Mouse (Mus musculus): ENCODE measurements around the gene Notch3.
A peak's percentile ranks its signal among the peaks of the same experiment; 100 is the strongest.
"Not testable (repeated sequence)": the region's sequence is repeated elsewhere in the genome, so short reads cannot be mapped to it uniquely, and the experiment has no call there.

Gene Notch3

DNA sequence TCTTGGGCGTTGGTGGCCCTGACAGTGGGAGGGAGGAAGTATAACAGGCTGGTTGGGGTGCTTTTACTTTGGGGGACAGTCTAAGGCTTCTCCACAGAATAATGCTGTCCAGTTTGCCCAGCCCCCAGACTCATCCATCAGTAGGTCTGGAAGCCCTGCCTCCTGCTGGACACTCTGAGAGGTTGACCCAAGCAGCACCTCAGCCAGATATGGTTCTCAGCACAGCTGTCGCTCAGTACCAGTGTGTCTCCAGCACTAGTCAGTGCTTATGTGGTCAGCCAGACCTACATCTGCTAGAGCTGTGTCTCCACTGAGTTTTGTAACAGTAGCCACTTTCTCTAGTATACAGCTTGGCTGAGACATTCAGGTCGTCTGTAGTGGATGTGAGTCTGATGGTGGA, 48.2 kb downstream of the Notch3 start:
- DNase-seq, result no peak

DNA sequence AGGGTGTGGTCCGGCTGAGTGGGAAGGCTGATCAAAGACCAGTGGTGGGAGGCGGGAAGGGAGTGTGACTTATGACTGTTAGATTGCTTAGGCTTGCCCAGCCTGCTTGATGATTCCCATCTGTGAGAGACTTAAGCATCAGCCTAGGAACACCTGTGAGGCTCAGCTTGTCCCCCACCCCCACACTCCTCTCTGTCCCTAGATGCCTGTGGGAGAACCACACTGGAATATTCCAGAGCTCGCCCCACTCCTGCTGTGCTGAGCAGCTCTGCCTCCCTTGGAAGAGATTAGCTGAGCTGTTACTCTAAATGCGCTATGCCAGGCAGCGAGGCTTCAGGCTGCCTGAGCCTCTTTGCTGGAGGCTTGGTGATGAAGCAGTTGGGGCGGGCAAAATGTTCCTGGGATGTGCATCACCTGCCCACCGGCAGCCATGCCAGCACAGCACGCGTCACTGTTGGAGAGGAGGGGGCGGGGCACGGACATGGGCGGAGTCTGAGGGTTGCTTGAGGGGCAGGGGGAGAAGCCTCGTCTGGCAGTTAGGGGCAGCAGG, 48.7 kb downstream of the Notch3 start:
- DNase-seq, result peak; percentile 47 to 74

DNA sequence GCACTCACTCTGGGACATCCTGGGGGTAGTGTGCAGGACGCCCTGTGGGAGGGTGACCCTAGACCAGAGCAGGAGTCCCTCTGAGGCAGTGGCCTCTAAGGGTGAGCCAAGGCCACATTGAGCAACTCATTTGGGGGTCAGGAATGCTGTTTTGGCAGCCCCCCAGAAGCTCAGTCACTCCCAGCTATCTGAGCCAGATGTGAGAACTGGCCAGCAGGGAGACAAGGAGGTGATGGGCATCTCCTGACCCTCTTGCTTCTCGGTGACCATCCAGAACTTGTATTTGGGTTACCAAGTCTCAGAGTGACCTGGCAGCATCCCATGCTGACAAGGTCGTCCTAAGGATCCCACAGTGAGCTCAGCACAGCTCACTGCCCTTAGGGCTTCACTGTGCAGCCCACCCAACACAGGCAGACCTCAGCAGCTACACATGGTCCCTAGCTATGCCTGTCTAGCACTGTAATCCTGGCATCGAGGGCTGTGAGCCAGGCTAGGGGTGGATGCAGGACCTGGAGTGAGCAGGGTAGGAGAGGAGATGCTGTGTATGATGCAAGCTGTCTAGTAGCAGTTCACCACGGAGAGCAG, 49.3 kb downstream of the Notch3 start:
- peak; percentile 63 to 72 for DNase-seq

- no peak for DNase-seq
Measured at GRCm38 (mm10) chr17:32116586-32117286, 49.9 kb downstream of the Notch3 start.

GRCm38 (mm10) chr17:32114486-32114885, 52.2 kb downstream of the Notch3 start:
- DNase-seq, result peak in 1 of 2 experiments; percentile 62

GRCm38 (mm10) chr17:32113523-32114421, 52.9 kb downstream of the Notch3 start:
- peak; percentile 90 to 97 for DNase-seq

GRCm38 (mm10) chr17:32113255-32113522, 53.5 kb downstream of the Notch3 start:
- no peak for DNase-seq

DNA sequence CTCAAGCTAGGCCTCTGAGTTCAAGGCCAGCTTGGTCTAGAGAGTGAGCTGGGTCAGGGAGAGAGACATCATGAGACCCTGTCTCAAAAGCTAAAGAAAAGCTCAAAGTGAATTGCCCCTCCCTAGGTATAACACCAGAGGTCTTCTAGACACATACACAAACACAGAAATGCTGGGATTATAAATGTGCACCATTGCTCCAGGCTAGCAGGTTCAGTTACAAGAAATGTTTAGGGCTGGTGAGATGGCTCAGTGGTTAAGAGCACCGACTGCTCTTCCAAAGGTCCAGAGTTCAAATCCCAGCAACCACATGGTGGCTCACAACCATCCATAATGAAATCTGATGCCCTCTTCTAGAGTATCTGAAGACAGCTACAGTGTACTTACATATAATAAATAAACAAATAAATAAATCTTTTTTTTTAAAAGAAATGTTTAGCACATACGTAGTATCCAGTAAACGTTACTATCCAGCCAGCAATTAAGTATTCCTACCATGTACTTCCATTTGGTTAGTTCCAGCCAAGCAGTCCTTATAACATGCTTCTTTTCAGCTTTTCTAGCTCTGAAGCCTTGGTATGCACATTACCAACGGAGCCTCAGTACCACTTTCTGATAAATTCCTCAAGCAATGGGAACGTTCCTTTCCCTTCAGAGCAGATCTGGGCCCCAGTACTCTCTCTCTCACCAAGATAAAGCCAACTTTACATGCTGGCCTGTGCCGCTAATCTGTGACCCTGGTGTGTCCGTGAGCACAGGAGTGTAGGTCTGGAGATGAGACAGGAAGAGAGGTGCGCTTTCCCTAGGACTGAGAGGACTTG, 54.0 kb downstream of the Notch3 start:
- no peak for DNase-seq

DNA sequence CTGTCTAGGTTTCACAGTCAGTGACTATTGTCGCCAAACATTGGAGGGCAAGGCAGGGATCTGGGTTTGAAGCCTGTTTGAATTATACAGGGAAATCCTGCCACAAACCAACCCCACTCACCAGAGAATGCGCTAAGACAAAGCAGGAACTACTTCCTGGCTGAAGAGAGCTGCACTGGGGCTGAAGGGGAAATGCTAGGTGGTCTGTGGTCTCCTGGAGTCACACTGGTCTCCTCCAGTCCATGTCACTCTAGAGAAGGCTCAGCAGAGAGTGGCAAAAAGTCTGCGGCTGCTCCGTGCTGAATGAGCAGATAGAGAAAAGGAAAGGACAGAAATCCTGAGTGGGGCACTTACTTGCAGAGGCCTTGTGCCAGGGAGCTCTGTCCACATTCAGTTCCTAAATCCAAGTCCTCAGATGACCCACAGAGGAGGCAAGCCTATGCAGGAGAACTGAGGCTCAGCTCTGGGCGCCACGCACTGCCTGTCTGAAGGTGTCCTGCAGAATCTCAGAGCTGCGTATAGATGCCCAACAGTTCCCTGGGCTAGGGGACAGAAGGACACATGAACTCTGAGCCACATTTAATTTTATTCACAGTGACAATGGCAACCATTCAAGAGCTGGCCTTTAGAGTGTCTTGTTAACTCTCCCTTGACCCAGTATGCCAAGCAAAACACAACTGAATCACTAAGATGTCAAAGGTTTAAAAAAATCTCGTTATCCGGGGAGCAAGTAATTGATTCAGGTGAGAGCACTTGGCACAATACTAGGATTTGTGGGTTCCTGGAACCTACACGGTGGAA, 55.5 kb downstream of the Notch3 start:
- peak in 1 of 2 experiments; percentile 44 for DNase-seq

DNA sequence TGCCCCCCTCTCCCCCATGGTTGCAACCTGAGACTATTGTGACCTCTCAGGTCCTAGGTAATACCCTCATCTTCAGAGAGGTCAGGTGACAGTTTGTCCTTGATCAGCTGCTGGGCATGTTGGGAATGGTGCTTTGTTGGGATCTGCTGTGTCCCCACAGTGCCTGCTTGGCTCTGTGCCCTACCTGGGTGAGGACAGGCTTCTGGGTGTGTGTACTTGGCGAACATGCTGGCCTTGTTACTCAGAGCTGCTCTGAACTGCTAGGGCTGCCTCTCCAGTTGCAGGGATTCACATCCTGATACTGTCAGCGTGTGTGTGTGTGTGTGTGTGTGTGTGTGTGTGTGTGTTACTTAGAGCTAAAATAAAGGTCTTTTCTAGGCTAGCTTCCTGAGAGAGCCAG, 56.2 kb downstream of the Notch3 start:
- peak; percentile 70 to 87 for DNase-seq

DNA sequence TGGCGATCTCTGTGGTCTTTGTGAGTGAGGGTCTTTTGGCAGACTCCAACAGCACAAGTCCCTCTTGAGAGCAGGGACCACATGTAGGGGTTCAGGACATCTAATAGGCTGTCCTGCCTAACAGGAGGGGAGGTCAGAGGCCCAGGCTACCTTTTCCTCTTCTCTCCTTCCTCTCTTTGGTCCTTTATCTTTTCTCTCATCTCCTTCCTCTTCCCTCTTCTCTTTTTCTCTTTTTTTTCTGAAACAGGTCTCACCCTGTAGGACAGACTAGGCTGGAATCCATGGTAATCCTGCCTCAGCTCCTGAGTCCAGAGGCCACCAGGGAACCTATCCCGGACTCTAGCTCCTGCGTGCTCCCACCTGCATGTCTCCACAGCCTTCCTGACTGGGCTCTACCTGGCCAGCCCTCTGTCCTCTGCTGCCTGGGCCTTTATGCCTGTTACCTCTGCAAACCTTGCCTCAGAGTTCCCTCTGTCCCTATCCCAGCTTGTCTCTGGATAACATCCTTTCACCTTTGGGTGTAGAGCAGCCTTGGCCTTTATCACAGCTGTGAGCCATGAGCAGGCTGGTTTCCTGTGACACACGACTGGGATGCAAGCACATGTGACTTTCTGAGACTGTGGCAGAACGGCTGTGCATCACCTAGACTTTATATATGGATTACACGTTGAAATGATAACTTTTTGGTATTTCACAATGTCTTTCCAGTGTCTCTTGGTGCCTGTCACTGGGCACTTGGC, 57.3 kb downstream of the Notch3 start:
- peak in 1 of 2 experiments; percentile 38 for DNase-seq

- DNase-seq, result peak in 1 of 2 experiments; percentile 29
Measured at GRCm38 (mm10) chr17:32108320-32109011, 58.2 kb downstream of the Notch3 start.

DNA sequence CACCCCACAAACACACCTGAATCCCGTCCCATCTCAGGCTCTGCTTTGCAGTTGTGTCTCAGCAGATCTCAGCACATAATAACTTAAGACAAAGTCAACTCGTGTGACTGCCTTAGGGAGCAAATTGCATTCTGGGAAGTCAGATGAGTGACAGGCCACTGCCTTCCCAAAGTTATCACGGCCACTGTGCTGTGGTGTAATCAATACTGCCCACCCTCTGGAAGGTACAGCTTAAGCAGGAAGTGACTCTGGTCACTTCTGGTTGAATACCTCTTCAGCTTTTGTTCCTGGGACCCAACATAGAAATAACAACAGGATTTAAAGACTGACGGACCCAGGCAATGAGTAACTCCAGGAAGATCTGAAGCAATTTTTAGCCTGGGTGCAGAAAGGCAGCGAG, 58.8 kb downstream of the Notch3 start:
- no peak for DNase-seq

DNA sequence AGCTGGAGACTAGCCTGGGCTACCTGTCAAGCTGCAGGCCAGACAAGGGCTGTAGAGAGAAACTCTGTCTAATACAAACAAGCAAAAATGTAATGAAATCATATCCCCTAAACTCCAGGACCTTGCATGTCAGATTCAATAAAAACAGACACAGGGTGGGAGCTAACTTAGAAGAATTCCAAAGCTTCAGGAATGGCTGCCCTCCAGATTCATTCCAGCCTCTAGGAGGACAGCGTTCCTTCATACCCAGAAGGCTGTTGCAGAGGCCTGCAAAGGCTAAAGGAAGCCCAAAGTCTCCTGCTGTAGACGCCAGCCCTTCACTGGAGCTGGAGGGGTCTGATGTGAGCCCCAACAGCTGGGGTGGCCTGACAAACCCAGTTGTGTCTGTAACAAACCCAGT, 60.3 kb downstream of the Notch3 start:
- peak in 1 of 2 experiments; percentile 36 for DNase-seq

GRCm38 (mm10) chr17:32103054-32103453, 63.6 kb downstream of the Notch3 start:
- DNase-seq, result peak; percentile 61 to 70

DNA sequence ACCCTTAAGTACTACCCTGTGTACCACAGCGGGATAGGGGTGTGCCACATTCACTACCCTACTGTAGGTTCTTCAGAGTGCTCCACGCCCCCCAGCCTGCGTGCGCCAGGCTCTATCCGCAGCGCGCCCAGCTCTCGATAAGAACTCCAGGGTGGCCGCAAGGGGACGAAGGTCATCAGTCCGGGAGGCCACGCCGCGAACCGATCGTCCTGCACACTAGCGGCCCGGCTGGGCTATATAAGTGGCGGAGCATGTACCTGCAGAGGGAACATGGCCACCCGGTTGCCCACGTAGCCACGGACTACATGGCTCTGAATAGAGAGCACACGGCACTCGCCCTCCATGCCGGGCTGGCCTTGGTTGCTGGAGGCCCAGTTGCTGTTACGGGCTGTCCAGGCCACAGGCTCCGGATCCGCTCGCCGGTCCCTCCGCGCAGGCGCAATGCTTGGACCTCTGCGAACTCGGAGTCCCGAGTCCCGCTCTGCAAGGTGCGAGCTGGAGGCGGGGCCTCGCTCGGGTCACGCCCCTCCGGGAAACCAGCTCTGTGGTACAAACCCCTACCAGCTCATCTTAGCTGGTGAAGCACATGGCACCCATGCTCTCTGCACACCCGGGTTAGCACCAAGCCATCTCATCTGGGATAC, 66.6 kb downstream of the Notch3 start:
- peak; percentile 88 to 95 for DNase-seq

- no peak for DNase-seq
Measured at GRCm38 (mm10) chr17:32099574-32099942, 67.1 kb downstream of the Notch3 start.

- not testable (repeated sequence) for DNase-seq
Measured at GRCm38 (mm10) chr17:32098905-32099304, 67.7 kb downstream of the Notch3 start.

GRCm38 (mm10) chr17:32097676-32098075, 69.0 kb downstream of the Notch3 start:
- peak; percentile 87 to 92 for DNase-seq

GRCm38 (mm10) chr17:32092895-32093294, 73.8 kb downstream of the Notch3 start:
- no peak for DNase-seq

All from kidney, postnatal 25 days (tissue).